Mouse (Mus musculus) megakaryocyte, embryonic 14.5 days (primary cell): ENCODE data around the gene Gm20388.

ENCODE experiments used
- FLI1 ChIP-seq: IDR thresholded peaks from 2 replicates; pipeline ENCODE4 v1.6.1; 2012; ENCODE audit warnings: low read length, inconsistent platforms, mixed read lengths
- GATA1 ChIP-seq: IDR thresholded peaks from 3 replicates; pipeline ENCODE4 v1.6.1; 2012; ENCODE audit warnings: mixed read lengths, low read length, inconsistent platforms, borderline replicate concordance

GRCm38 (mm10) chr8:122475580-122476320 is 2565.1 kb downstream of the Gm20388 start, which contains the start of the genes Rnf166 and Ctu2:
- TF ChIP-seq GATA1: no peak
- TF ChIP-seq FLI1: no peak
